In genomic region chr1:58444691-58445090, GRCm38 (mm10) we compare ENCODE assay signal across 8 mouse cellular contexts. TPM values are rescaled to one million over a fixed set of nuclear protein-coding genes. Genes with fewer than 3 reads are reported as not detected.
DNase-seq lines count a peak whose midpoint lies in the region; ATAC-seq and TF ChIP-seq lines count a peak whose summit lies in the region.

No protein-coding gene starts in this region.

- ATAC-seq in hindbrain, embryonic 11.5 days (ENCODE audit: low FRiP score), result peak; percentile 5; the same call in 1 of the 2 replicates
- ATAC-seq in midbrain, embryonic 12.5 days (ENCODE audit: low FRiP score, low read depth), result no peak

- H3K4me3 ChIP-seq in kidney, adult 2 months (ENCODE audit: insufficient read depth, low read depth, low read length), result peak overlapping the region; percentile 82
- peak overlapping the region; percentile 49 for H3K4me3 ChIP-seq in hindbrain, embryonic 11.5 days (ENCODE audit: low read depth, low read length)
- peak overlapping the region; percentile 56 for H3K4me3 ChIP-seq in midbrain, embryonic 12.5 days

- H3K4me1 ChIP-seq in kidney, adult 2 months (ENCODE audit: control insufficient read depth, insufficient read depth, low read length), result peaks cover 2% of the 10 kb centered on the region; the same call in 1 of the 2 replicates
- no peaks in the 10 kb centered on the region for H3K4me1 ChIP-seq in hindbrain, embryonic 11.5 days (replicated peaks; ENCODE audit: control insufficient read depth, insufficient read depth, low read length)
- H3K4me1 ChIP-seq in midbrain, embryonic 12.5 days, result peaks cover 22% of the 10 kb centered on the region

- H3K36me3 ChIP-seq in kidney, adult 2 months (ENCODE audit: control insufficient read depth, insufficient read depth, low read length), result no peaks in the 10 kb centered on the region; the same call in 1 of the 2 replicates
- H3K36me3 ChIP-seq in hindbrain, embryonic 11.5 days (ENCODE audit: control insufficient read depth, insufficient read depth, low read length), result no peaks in the 10 kb centered on the region
- peaks cover 36% of the 10 kb centered on the region for H3K36me3 ChIP-seq in midbrain, embryonic 12.5 days

- no peak for TF ChIP-seq POLR2A in kidney, adult 2 months (IDR thresholded peaks at IDR 0.05; ENCODE audit: low read depth, low read length)

- H3K4me2 ChIP-seq in hindbrain, embryonic 11.5 days (replicated peaks; ENCODE audit: low read depth, low read length), result peak overlapping the region; percentile 61
- peak overlapping the region; percentile 62 for H3K4me2 ChIP-seq in midbrain, embryonic 12.5 days (replicated peaks)

- DNase-seq in kidney, adult 2 months, result no peak
- no peak for DNase-seq in kidney, postnatal 25 days
- peak; percentile 44 for DNase-seq in MEL-GATA-1-ER (ENCODE audit: extremely low read depth, low read depth)
- DNase-seq in hindbrain, embryonic 11.5 days (ENCODE audit: low spot score), result no peak
- DNase-seq in cerebellum, adult 9-10 months, result no peak
- no peak for DNase-seq in gastrocnemius, postnatal 10 days
- DNase-seq in adrenal gland, adult 8-10 months, result no peak

- H3K27ac ChIP-seq in kidney, adult 2 months (ENCODE audit: insufficient read depth, low read depth, low read length), result no peak overlapping the region
- H3K27ac ChIP-seq in hindbrain, embryonic 11.5 days (ENCODE audit: low read depth, low read length), result peak overlapping the region; percentile 49
- H3K27ac ChIP-seq in midbrain, embryonic 12.5 days (replicated peaks), result peak overlapping the region; percentile 86

- H3K9me3 ChIP-seq in hindbrain, embryonic 11.5 days (ENCODE audit: control insufficient read depth, low read length), result no peaks in the 10 kb centered on the region
- H3K9me3 ChIP-seq in midbrain, embryonic 12.5 days, result no peaks in the 10 kb centered on the region

- H3K9ac ChIP-seq in hindbrain, embryonic 11.5 days (ENCODE audit: low read depth, low read length), result peak overlapping the region; percentile 68
- peak overlapping the region; percentile 80 for H3K9ac ChIP-seq in midbrain, embryonic 12.5 days (replicated peaks)

- WGBS in kidney, adult 2 months, result 9% methylated on average over 10 of the region's 10 CpGs
- 15% methylated on average over 10 of the region's 10 CpGs for WGBS in hindbrain, embryonic 11.5 days
- 13% methylated on average over 10 of the region's 10 CpGs for WGBS in midbrain, embryonic 12.5 days

- H3K27me3 ChIP-seq in kidney, adult 2 months (replicated peaks; ENCODE audit: control insufficient read depth, insufficient read depth, low read length), result no peaks in the 10 kb centered on the region
- H3K27me3 ChIP-seq in hindbrain, embryonic 11.5 days (ENCODE audit: control insufficient read depth, insufficient read depth, low read length), result no peaks in the 10 kb centered on the region
- H3K27me3 ChIP-seq in midbrain, embryonic 12.5 days, result no peaks in the 10 kb centered on the region

- TF ChIP-seq CTCF in kidney, adult 2 months (conservative IDR thresholded peaks at IDR 0.05; ENCODE audit: insufficient read depth, insufficient read length, low read depth, low read length), result no peak

RNA-seq across cellular contexts. Expression of gene Nif3l1, which starts 0.3 kb away (rescaled TPM):
- 19.7 and 21.3 TPM in 2 replicates for polyA plus RNA-seq in kidney, adult 2 months (2012; rRNA removed)
- polyA plus RNA-seq in hindbrain, embryonic 11.5 days (2014; fragmentation: Nextera tagmentation; extraction: Ambion mirVana), result 67.2 and 69.8 TPM in 2 replicates
- polyA plus RNA-seq in midbrain, embryonic 12.5 days (2016; fragmentation: Nextera tagmentation; extraction: Ambion mirVana), result 59.5 and 61.8 TPM in 2 replicates
- total RNA-seq in gastrocnemius, postnatal 10 days (2021), result 10 to 100 TPM; 10.5 to 11.4 TPM
- total RNA-seq in adrenal gland, adult 8-10 months (2022), result 10 to 100 TPM; 20.9 to 27.8 (median 26.4) TPM

RNA-seq across cellular contexts. Expression of gene Ppil3, which starts 0.6 kb away (rescaled TPM):
- 18.4 and 25.5 TPM in 2 replicates for polyA plus RNA-seq in kidney, adult 2 months (2012; rRNA removed)
- polyA plus RNA-seq in hindbrain, embryonic 11.5 days (2014; fragmentation: Nextera tagmentation; extraction: Ambion mirVana), result 56.4 and 59.2 TPM in 2 replicates
- 51.9 and 52.8 TPM in 2 replicates for polyA plus RNA-seq in midbrain, embryonic 12.5 days (2016; fragmentation: Nextera tagmentation; extraction: Ambion mirVana)
- 10 to 100 TPM; 18.7 to 23.1 TPM for total RNA-seq in gastrocnemius, postnatal 10 days (2021)
- 10 to 100 TPM; 37.9 to 44.4 (median 41.1) TPM for total RNA-seq in adrenal gland, adult 8-10 months (2022)

RNA-seq across cellular contexts. Expression of gene Clk1, which starts 20.8 kb away (rescaled TPM):
- 35.1 and 45.9 TPM in 2 replicates for polyA plus RNA-seq in kidney, adult 2 months (2012; rRNA removed)
- 159 and 195 TPM in 2 replicates for polyA plus RNA-seq in hindbrain, embryonic 11.5 days (2014; fragmentation: Nextera tagmentation; extraction: Ambion mirVana)
- 175 and 180 TPM in 2 replicates for polyA plus RNA-seq in midbrain, embryonic 12.5 days (2016; fragmentation: Nextera tagmentation; extraction: Ambion mirVana)
- 10 to 100 TPM; 46.2 to 80.4 TPM for total RNA-seq in gastrocnemius, postnatal 10 days (2021)
- total RNA-seq in adrenal gland, adult 8-10 months (2022), result 100 to 1,000 TPM in 3 of 4 experiments, 10 to 100 TPM in 1; 95.7 to 222 (median 184) TPM

RNA-seq across cellular contexts. Expression of gene Bzw1, which starts 52.0 kb away (rescaled TPM):
- polyA plus RNA-seq in kidney, adult 2 months (2012; rRNA removed), result 24.8 and 32.2 TPM in 2 replicates
- polyA plus RNA-seq in hindbrain, embryonic 11.5 days (2014; fragmentation: Nextera tagmentation; extraction: Ambion mirVana), result 545 and 568 TPM in 2 replicates
- 481 and 498 TPM in 2 replicates for polyA plus RNA-seq in midbrain, embryonic 12.5 days (2016; fragmentation: Nextera tagmentation; extraction: Ambion mirVana)
- 100 to 1,000 TPM in 1 of 2 experiments, 10 to 100 TPM in 1; 91.1 to 104 TPM for total RNA-seq in gastrocnemius, postnatal 10 days (2021)
- total RNA-seq in adrenal gland, adult 8-10 months (2022), result 100 to 1,000 TPM; 104 to 116 (median 109) TPM
